Mouse (Mus musculus) lung, adult 2 months (tissue): ENCODE results near the gene Nkain2. TPM values are rescaled to one million over a fixed set of nuclear protein-coding genes. Genes with fewer than 3 reads are reported as not detected.
"Not testable (repeated sequence)": the region's sequence is repeated elsewhere in the genome, so short reads cannot be mapped to it uniquely, and the experiment has no call there.

ENCODE experiments used
- DNase-seq: peaks from one replicate; pipeline ENCODE4 v3.0.0; 2022
- H3K4me1 ChIP-seq: fragments of 200-500 bp; 2 replicates; pipeline ENCODE4 v1.6.1; 2011; ENCODE audit warnings: low read length; ENCODE audit not compliant: control insufficient read depth, insufficient read depth
- H3K4me3 ChIP-seq: fragments of 200-500 bp; replicated peaks from 2 replicates; pipeline ENCODE3; 2011; ENCODE audit warnings: low read depth, mild to moderate bottlenecking, control low read depth, low read length; ENCODE audit errors: extremely low read depth
- CTCF ChIP-seq: fragments of 200-500 bp; IDR thresholded peaks from 2 replicates; pipeline ENCODE4 v1.5.1; 2011; ENCODE audit warnings: mild to moderate bottlenecking, low read length, control low read depth; ENCODE audit not compliant: insufficient read depth
- POLR2A ChIP-seq: fragments of 200-500 bp; IDR thresholded peaks from 2 replicates; pipeline ENCODE4 v1.6.1; 2011; ENCODE audit warnings: low read depth, mild to moderate bottlenecking, control low read depth, low read length, borderline replicate concordance; ENCODE audit errors: extremely low read depth
- WGBS: fragments of 180-500 bp; shearing (Covaris S2); methylation state at CpG from one replicate; pipeline ENCODE4 v1.1.7; 2018; 5-methylcytosine and 5-hydroxymethylcytosine counted together
- polyA plus RNA-seq: library from polyadenylated mRNA; depleted of rRNA; stranded (reverse); fragments of >200 nt; gene quantifications from 2 replicates; pipeline ENCODE4 v1.2.3, GENCODE M21; 2012

Gene Nkain2
- polyA plus RNA-seq, 1 experiment: 0.05 TPM

GRCm38 (mm10) chr10:31978387-31978786, 911.9 kb downstream of the Nkain2 start:
- no peak overlapping the region for H3K4me3 ChIP-seq
- no peak for TF ChIP-seq POLR2A
- no peak for TF ChIP-seq CTCF
- no peaks in the 10 kb centered on the region for H3K4me1 ChIP-seq

GRCm38 (mm10) chr10:31947178-31947726, 943.0 kb downstream of the Nkain2 start:
- WGBS: 90% methylated on average over 2 of the region's 2 CpGs
- Histone ChIP-seq H3K4me3 (no peak overlapping the region), H3K4me1 (no peaks in the 10 kb centered on the region)
- no peak for DNase-seq
- TF ChIP-seq CTCF: no peak
- TF ChIP-seq POLR2A: no peak

More at GRCm38 (mm10) chr10:31978387-31978786, 911.9 kb downstream of the Nkain2 start:
- no peak for DNase-seq

GRCm38 (mm10) chr10:31931961-31932360, 958.3 kb downstream of the Nkain2 start:
- no peak for TF ChIP-seq CTCF
- TF ChIP-seq POLR2A: no peak
- DNase-seq: no peak
- peaks cover 3% of the 10 kb centered on the region; the same call in 1 of the 2 replicates for H3K4me1 ChIP-seq
- WGBS: 92% methylated on average over 2 of the region's 2 CpGs
- no peak overlapping the region for H3K4me3 ChIP-seq

- 43% methylated on average over 5 of the region's 5 CpGs for WGBS
- Histone ChIP-seq H3K4me1 (peaks cover 3% of the 10 kb centered on the region; the same call in 1 of the 2 replicates), H3K4me3 (no peak overlapping the region)
- DNase-seq: no peak
- TF ChIP-seq CTCF (no peak), POLR2A (no peak)
These were observed 962.6 kb downstream of the Nkain2 start for GRCm38 (mm10) chr10:31927657-31928056.

GRCm38 (mm10) chr10:31920901-31921300, 969.4 kb downstream of the Nkain2 start:
- H3K4me3 ChIP-seq, H3K4me1 ChIP-seq, DNase-seq: not testable (repeated sequence)
- WGBS: 75% methylated on average over 3 of the region's 3 CpGs

GRCm38 (mm10) chr10:31907488-31907887, 982.8 kb downstream of the Nkain2 start:
- no peak for TF ChIP-seq POLR2A
- no peak for TF ChIP-seq CTCF
- Histone ChIP-seq H3K4me3 (no peak overlapping the region), H3K4me1 (no peaks in the 10 kb centered on the region)
- no peak for DNase-seq
- 75% methylated on average over 3 of the region's 3 CpGs for whole genome bisulfite sequencing

GRCm38 (mm10) chr10:31899501-31899900, 990.8 kb downstream of the Nkain2 start:
- TF ChIP-seq CTCF: no peak
- TF ChIP-seq POLR2A: no peak
- 31% methylated on average over 2 of the region's 2 CpGs for WGBS
- DNase-seq: no peak
- Histone ChIP-seq H3K4me1 (no peaks in the 10 kb centered on the region), H3K4me3 (no peak overlapping the region)

- DNase-seq: no peak
- WGBS: 57% methylated on average over 4 of the region's 4 CpGs
- Histone ChIP-seq H3K4me1 (no peaks in the 10 kb centered on the region), H3K4me3 (no peak overlapping the region)
- no peak for TF ChIP-seq POLR2A
- TF ChIP-seq CTCF: no peak
These were observed 1016.9 kb downstream of the Nkain2 start for GRCm38 (mm10) chr10:31873323-31873895.

- TF ChIP-seq CTCF: no peak
- TF ChIP-seq POLR2A: no peak
- H3K4me3 ChIP-seq: no peak overlapping the region
- DNase-seq: no peak
- WGBS: 56% methylated on average over 1 of the region's 1 CpGs
- H3K4me1 ChIP-seq: no peaks in the 10 kb centered on the region
These were observed 1022.0 kb downstream of the Nkain2 start for GRCm38 (mm10) chr10:31868275-31868674.

- TF ChIP-seq CTCF (no peak), POLR2A (no peak)
- no peaks in the 10 kb centered on the region for H3K4me1 ChIP-seq
- WGBS: 68% methylated on average over 1 of the region's 1 CpGs
- H3K4me3 ChIP-seq: no peak overlapping the region
- DNase-seq: no peak
These were observed 1063.2 kb downstream of the Nkain2 start for GRCm38 (mm10) chr10:31827041-31827440.
